Mouse (Mus musculus) bone marrow macrophage, adult 2 months (primary cell): ENCODE measurements around the gene Vash2. TPM values are rescaled to one million over a fixed set of nuclear protein-coding genes. Genes with fewer than 3 reads are reported as not detected.

ENCODE experiments used
- H3K27ac ChIP-seq: 2 replicates; pipeline ENCODE4 v1.5.1; 2012; ENCODE audit warnings: low read depth, low read length; ENCODE audit not compliant: insufficient read depth
- H3K4me1 ChIP-seq: 2 replicates; pipeline ENCODE4 v1.6.1; 2012; ENCODE audit warnings: low read length; ENCODE audit not compliant: control insufficient read depth, insufficient read depth
- H3K4me3 ChIP-seq: 2 replicates; pipeline ENCODE4 v1.5.1; 2012; ENCODE audit warnings: mild to moderate bottlenecking, low read length, moderate library complexity; ENCODE audit not compliant: insufficient read depth
- CTCF ChIP-seq: IDR thresholded peaks from 2 replicates; pipeline ENCODE4 v1.5.1; 2012; ENCODE audit warnings: low read depth, mild to moderate bottlenecking, low read length, moderate library complexity
- POLR2A ChIP-seq: IDR thresholded peaks from 2 replicates; pipeline ENCODE4 v1.6.1; 2012; ENCODE audit warnings: mild to moderate bottlenecking, low read depth, low read length, borderline replicate concordance
- polyA plus RNA-seq: library from polyadenylated mRNA; stranded (reverse); fragments of >200 nt; gene quantifications from 2 replicates; pipeline ENCODE4 v1.2.4, GENCODE M21; 2012; ENCODE audit not compliant: missing spikeins, insufficient read depth, insufficient read length

The Vash2 gene
- polyA plus RNA-seq, 1 experiment, result 0.28 TPM

- TF ChIP-seq POLR2A (no peak), CTCF (no peak)
- Histone ChIP-seq H3K4me1 (0 out of 2 replicates have a peak, but pooled peaks cover 5% of the 10 kb centered on the region), H3K27ac (no peak overlapping the region), H3K4me3 (no peak overlapping the region)
Observed at GRCm38 (mm10) chr1:191008707-191009106, 29.6 kb upstream of the Vash2 start.

- H3K4me1 ChIP-seq, result peaks cover 22% of the 10 kb centered on the region
- H3K27ac ChIP-seq, result no peak overlapping the region
- TF ChIP-seq POLR2A, result no peak
- TF ChIP-seq CTCF, result no peak
- H3K4me3 ChIP-seq, result no peak overlapping the region
Observed at GRCm38 (mm10) chr1:191002201-191002600, 23.1 kb upstream of the Vash2 start.

- TF ChIP-seq POLR2A (no peak), CTCF (no peak)
- Histone ChIP-seq H3K4me1 (peaks cover 28% of the 10 kb centered on the region), H3K4me3 (no peak overlapping the region), H3K27ac (no peak overlapping the region)
Observed at GRCm38 (mm10) chr1:191000686-191001085, 21.6 kb upstream of the Vash2 start.

- Histone ChIP-seq H3K4me3 (no peak overlapping the region), H3K4me1 (peaks cover 29% of the 10 kb centered on the region), H3K27ac (peak overlapping the region; percentile 90)
- TF ChIP-seq POLR2A (no peak), CTCF (no peak)
Observed at GRCm38 (mm10) chr1:190998027-190998426, 18.9 kb upstream of the Vash2 start.

GRCm38 (mm10) chr1:190996346-190996877, 17.3 kb upstream of the Vash2 start:
- Histone ChIP-seq H3K4me1 (peaks cover 26% of the 10 kb centered on the region), H3K27ac (peak overlapping the region; percentile 90), H3K4me3 (no peak overlapping the region)
- TF ChIP-seq POLR2A (no peak), CTCF (no peak)

DNA sequence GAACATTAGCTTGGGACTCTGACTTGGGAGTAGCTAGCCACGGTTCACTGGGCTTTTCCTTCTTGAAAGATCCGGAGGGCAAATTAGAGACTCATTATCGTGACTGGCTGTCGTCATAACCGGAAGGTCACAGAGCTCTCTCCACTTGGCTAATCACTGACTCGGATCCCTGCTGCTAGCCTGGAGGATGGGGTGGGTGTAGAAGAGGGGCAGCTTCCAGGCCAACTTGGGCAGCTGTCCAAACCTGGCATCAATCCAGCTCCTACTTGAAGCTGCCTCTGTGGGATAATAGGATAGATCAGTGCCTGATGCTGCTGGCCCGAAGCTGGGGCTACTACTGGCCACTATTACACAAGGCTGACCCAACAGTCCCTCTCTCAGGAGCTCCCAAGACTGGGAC, 16.5 kb upstream of the Vash2 start:
- Histone ChIP-seq H3K4me1 (peaks cover 26% of the 10 kb centered on the region), H3K4me3 (no peak overlapping the region), H3K27ac (no peak overlapping the region)
- TF ChIP-seq CTCF (no peak), POLR2A (no peak)

DNA sequence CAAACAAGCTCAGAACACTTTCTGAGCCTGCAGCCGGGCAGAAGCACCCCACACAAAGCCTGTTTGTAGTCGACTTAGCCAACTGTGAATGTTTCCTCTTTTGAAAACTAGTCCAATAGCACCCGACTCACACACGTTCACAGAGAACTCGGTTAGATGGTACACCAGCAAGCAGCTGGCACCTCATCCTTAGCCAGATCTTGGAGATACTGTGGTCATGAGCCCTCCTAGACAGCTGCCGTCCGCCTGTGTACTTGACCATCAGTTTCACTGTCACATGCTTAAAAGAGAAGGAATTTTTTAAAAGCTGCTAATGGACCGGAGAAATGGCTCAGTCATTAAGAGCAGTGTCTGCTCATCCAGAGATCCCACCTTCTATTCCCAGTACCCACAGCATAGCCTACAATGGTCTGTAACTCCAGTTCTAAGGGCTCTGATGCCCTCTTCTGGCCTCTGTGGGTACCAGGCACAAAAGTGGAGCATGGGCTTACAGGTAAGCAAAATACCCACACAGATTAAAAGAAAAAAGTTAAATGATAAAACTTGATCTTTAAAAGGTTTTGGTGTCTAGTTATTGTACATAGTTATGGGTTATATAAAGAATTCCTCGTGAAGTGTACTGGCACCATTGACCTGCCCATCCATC, 10.5 kb upstream of the Vash2 start:
- Histone ChIP-seq H3K4me1 (no peaks in the 10 kb centered on the region), H3K4me3 (no peak overlapping the region), H3K27ac (no peak overlapping the region)
- TF ChIP-seq CTCF, result no peak
- TF ChIP-seq POLR2A, result no peak

DNA sequence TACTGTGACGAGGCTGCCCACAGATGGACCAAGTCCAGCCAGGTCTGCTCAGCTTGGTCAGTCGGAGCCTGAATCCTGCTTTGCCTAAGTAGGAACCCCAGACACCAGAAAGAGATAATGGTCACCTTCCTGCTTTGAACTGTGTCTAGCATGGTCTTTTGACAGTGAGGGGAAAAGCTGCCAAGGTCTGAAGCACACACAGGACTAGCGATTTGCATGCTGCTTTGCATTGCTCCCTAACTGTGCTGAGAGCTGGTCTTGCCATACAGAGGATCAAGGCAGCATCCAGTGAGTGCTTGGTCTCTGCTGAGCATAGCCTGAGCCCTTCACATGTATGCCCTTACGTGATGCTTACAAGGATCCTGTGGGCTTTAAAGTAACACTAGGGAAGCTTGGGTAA, 2.3 kb upstream of the Vash2 start:
- Histone ChIP-seq H3K27ac (no peak overlapping the region), H3K4me1 (peaks cover 7% of the 10 kb centered on the region), H3K4me3 (no peak overlapping the region)
- TF ChIP-seq POLR2A (no peak), CTCF (no peak)

DNA sequence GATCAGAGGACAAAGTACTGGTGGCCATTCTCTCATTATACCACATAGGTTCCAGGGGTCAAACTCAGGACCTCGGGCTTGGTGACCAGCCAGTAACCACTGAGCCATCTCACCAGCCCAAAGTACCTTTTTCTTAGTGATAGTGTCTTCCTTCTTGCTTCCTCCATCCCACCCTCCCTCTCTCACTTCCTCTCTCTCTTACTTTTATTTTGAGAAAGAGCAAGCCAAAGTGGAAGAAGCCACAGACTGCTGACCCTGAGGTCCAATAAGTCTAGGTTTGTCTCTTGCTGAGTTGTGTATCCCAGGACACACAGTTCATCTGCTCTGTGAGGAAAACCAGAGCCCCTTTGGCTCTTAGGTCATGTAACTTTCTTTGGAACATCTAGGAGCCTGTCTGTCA, 1.4 kb upstream of the Vash2 start:
- no peak overlapping the region for H3K27ac ChIP-seq
- H3K4me3 ChIP-seq, result no peak overlapping the region
- peaks cover 7% of the 10 kb centered on the region for H3K4me1 ChIP-seq
- TF ChIP-seq CTCF, result no peak
- TF ChIP-seq POLR2A, result no peak

DNA sequence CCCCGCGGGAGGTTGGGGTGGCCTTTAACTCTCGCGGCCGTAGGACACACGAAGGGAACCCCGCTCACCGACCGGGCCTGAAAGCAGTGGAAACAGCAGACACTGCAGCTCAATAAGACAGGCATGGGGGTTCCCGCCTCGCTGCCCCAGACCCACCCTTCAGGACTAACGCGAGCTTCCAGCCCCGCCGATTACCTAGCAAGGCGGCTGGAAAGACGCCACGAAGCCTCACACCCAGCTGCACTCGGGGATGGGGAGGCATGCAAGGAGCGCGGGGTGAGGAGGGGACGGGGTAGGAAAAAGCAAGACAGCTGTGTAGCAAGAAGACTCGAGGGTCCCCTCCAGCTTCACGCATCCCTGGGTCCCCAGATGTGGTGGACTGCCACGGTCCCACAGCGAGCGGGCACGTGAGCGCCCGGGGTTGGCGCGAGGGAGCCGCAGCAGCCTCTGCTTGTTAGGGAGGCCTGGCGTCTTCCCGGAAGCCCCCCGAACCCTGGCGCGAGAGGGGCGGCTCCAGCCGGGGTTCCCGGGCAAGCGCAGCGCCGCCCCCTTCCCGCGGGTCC, 504 bp downstream of the Vash2 start:
- TF ChIP-seq POLR2A (no peak), CTCF (no peak)
- Histone ChIP-seq H3K27ac (no peak overlapping the region), H3K4me3 (peak overlapping the region; percentile 64), H3K4me1 (peaks cover 7% of the 10 kb centered on the region)
